Mouse (Mus musculus) NIH3T3 (cell line): ENCODE results near the gene Fam198a.
A peak's percentile ranks its signal among the peaks of the same experiment; 100 is the strongest.

ENCODE experiments used
- DNase-seq: peaks from one replicate; pipeline ENCODE4 v3.0.0-alpha.2; 2012; ENCODE audit warnings: low read depth

Gene Fam198a

GRCm38 (mm10) chr9:121926634-121927405, 24.0 kb upstream of the Fam198a start:
- DNase-seq: no peak

- no peak for DNase-seq
These were observed 23.1 kb upstream of the Fam198a start for GRCm38 (mm10) chr9:121927721-121928120.

GRCm38 (mm10) chr9:121928498-121928897, 22.3 kb upstream of the Fam198a start:
- DNase-seq: peak; percentile 72

DNA sequence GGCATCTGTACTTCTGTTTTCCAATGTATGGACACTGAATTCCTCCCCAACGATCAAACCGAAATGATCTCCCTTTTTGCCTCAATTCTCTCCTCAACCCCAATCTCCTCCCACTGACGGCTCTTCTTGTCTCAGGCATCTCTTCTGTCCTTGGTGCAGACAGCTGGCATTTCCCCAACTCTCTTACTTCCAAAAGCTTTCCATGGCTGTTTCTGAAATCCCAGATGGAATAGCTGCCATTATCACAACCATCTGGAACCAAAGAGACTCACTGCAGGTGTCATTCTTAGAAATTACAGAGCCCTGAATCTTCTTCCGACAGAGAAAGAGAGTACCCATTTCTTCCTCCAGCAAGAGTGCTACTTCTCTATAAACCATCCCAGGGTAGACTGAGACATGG, 15.9 kb upstream of the Fam198a start:
- DNase-seq: no peak

GRCm38 (mm10) chr9:121936952-121937351, 13.8 kb upstream of the Fam198a start:
- peak; percentile 64 for DNase-seq

DNA sequence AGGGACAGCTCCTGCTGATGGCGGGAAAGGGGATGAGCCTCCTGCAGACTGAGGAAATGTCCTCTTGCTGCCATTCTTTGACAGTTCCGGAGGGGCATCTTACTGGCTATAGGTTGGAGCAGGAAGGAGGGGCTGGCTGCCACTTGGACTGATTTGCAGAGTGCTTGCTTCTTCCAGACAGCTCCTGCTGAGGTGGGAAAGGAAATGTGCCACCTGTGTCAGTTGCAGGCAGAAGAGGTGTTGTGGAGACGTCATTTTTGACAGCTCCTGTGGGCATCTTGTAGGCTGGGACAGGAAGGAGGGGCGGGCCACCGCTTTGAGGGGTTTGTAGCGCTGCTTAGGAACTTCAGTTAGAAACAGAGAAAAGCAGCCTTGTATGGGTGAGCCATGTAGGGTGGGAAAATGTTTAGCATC, 13.3 kb upstream of the Fam198a start:
- no peak for DNase-seq

DNA sequence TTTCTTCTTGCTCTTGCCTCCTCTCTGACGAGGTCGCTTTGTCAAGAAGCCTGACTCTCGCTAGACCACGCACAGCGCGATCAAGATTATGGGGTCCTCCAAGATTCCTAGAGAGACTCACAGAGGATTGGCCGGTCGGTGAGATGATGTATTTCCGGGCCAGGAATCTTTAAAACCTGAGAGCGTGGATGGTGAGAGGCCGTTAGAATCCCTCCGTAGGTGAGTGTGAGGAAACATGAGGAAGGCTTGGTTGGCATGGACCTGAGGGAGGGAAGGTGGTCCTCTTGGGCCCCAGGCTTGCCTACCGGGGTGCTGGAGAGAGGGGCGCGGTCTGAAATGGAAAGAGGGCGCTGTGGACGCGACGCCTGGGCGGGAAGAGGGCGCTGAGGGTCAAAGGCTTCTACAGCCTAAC, 12.8 kb upstream of the Fam198a start:
- peak; percentile 70 for DNase-seq

DNA sequence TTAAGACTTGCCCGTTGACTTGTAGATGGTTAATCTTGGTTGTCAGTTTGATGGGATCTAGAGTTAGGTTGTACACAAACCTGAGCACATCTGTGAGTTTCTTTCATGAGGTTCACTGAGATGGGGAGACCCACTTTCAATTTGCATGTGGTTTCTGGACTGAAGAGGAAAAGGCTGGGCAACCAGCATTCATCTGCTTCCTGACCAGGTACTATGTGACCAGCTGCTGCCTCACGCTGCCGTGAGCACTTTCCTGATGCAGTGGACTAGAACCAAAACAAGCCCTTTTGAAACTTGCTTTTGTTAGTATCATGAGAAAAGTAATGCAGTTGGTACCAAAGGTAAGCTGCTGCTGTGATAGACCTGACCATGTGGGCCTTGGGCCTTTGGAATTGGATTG, 7.8 kb upstream of the Fam198a start:
- no peak for DNase-seq

GRCm38 (mm10) chr9:121943628-121944027, 7.2 kb upstream of the Fam198a start:
- no peak for DNase-seq

- peak; percentile 84 for DNase-seq
These were observed 3.0 kb upstream of the Fam198a start for GRCm38 (mm10) chr9:121947784-121948183.

DNA sequence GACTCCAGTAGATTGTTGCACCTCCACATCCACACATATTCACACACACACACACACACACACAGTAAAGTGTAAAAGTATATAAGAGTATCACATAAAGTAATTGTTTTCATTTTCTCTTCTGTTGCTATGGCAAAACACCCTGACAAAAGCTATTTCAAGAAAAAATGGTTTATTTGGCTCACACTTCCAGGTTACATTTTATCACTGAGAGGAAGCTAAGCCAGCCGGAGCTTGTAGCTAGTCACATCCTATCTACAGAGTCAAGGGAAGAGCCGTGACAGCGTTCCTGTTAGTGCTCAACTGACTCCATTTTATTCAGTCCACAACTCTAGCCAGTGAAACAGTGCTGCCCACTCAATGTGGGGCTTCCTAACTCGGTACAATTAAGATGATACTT, 2.4 kb upstream of the Fam198a start:
- DNase-seq: no peak

GRCm38 (mm10) chr9:121951114-121951423, 281 bp downstream of the Fam198a start:
- DNase-seq: no peak

DNA sequence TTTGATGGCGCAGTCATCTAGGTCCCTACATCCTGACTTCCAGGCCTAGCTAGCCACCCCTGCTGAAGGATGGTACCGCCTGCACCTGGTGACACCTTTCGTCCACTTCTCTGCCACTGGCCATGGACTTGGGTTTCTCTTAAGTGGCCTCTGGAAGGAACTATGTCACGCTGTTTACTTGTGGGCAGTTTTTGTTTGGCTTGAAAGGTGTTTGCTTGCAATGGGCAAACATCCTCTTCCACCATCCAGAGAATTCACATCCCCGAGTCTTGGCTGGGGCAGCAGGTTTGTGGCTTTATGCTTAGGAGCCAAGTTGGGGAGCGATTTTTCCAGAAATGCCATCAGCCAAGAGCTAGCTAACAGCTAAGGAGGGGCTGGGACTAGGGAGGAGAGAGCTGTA, 1.8 kb downstream of the Fam198a start:
- no peak for DNase-seq

DNA sequence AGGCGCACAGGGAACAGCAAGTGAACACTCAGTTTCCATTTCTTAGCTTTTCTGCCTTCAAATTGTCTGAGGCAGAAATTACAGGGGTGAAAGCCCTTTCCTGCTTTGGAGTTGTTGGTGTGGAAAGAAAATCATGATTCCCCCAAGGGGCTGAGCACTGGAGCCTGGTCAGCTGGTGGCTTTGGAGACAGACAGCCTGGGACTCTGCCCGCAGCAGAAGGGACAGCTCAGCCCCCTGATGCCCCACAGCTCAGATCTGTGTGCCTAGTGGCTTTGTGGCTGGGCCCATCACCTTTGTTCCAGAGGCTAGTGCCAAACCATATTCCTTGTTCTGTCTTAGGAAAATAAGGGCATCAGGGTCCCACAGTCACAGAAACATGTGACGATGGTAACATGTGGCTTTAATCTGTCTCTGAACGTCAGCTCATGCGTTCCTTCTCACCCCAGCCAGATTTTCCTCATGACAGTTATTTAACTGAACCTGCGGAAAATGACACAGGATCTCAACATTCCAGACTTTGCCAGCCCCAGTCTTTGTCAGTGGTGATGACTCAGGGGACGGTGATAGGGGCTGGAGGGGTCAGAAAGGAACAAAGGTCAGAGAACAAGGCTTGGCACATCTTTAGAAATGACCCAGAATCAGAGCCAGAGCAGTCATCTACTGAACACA, 9.3 kb downstream of the Fam198a start:
- peak; percentile 50 for DNase-seq

DNA sequence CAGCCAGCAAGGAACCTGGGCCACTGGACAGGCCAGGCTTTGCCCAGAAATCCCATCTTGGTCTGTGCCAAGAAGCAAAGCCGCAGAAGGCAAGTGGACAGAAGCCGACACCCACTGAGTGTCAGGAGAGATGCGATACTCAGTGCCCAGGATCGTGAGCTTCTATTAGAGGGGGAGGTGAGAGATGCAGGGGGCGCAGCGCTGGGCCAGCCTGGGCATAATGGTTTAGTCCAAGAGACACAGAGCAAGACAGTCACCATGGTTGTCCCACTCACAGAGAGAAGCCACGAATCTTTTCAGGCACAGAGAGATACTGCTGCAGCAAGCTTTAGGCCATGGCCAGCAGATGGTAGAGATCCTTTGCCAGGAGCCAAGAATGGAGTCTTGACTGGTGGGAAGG, 14.2 kb downstream of the Fam198a start:
- DNase-seq: no peak

- DNase-seq: peak; percentile 73
These were observed 17.5 kb downstream of the Fam198a start for GRCm38 (mm10) chr9:121968258-121968657.

DNA sequence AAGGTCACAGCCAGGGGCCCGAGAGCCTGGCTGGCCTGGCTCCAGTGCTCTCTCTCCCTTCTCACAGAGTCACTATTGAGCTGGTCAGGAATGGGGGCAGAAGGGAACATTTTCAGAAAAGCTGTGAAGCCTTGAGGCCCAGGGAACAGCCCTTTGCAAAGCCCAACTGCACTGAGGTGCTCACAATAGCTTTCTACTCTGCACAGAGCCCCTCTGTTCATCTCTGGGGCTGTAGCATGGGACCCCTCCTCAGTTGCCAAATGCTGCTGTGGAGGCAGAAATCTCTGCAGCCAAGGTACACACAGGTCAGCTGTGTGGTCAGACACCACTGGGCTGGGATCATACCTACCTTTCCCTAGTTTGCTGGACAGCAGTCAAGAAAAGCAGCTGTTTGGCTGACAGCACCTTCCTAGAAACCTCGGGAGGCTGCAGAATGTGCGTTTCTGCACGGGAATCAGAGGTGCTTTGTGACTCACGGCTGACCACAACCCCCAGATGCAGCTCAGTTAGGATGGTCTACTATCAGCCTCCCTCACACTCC, 19.1 kb downstream of the Fam198a start:
- peak; percentile 69 for DNase-seq

- DNase-seq: no peak
These were observed 22.4 kb downstream of the Fam198a start for GRCm38 (mm10) chr9:121973207-121973606.

DNA sequence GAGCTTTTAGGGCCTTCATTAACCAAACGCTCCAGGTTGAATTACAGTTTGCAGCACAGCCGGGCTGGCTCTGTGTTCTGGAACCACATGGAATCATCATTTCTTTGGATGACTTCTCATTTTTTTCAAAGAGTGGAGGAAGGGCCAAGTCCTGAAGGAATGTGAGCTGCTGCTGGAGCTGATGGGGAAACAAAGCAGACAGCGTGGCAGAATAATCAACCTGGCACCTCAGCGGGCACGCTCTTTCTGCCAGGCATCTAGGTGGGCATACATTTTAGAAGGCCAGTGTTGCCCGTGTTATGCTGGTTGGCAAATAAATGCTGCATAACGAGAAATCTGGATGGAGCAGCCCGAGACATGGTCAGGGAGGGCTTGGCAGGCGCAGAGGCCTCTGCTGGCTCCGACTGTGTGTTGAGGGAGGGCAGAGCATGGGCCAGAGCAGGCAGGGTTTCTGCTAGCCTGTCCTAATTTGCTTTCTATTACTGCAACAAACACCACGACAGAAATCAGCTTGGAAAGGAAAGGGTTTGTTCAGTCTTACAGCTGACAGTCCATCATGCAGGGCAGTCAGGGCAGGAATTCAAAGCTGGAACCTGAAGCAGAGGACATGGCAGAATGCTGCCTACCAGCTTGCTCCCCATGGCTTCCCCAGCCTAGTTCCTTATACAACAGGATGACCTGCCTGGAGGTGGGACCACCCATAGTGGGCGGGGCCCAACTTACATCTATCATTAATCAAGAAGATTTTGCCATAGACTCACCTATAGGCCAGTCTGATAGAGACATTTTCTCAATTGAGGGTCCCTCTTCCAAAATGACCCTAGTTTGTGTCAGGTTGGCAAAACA, 23.6 kb downstream of the Fam198a start:
- peak; percentile 60 for DNase-seq

DNA sequence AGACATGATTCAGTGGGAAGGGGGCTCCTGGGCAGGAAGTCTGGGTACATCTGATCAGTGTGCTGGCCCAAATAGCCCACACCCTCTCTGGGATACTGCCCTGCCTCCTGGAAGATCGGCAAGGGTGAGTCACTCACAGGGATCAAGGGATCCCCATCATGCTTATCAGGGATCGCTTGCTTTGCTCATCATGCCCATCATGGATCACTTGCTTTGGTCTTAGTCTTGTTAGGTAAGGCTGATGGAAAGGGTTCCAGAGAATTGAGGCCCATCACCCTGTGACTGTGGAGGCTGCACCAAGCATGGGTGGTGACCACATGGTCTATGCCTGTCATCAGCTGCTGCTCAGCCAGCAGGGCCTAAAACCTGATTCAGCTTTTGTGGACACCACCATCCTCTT, 24.5 kb downstream of the Fam198a start:
- DNase-seq: peak; percentile 67

GRCm38 (mm10) chr9:121981046-121981445, 30.3 kb downstream of the Fam198a start:
- DNase-seq: no peak

DNA sequence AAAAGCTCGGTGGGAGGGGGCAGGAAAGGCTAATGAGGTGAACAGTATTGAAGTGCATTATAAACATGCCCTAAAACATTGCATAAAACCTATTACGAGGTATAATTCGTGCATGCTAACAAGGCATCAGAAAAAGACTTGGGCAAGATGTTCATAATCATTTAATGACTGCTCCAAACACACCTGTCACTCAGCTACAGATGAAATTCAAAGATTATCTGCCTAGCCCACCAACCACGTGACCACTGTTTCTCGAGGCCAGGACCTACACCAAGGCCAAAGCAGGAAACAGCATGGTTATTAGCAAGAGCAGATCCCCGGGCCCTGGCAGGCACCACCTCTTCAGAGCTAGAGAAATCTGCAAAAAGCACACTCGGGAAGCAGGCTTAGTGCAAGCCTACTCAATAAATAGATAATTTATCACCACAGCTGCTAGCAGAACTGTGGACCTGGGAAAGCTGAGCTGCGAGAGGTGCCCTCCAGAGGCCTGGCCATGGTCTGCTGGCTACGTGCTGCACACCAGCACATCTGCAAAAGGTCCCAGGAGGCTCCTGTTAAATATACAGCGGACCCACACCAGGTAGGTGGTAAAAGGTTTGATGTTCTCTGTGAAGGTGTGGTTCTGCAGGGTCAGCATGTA, 30.8 kb downstream of the Fam198a start:
- DNase-seq: no peak
